Mouse (Mus musculus): ENCODE measurements around the gene Thra.

Thra gene

GRCm38 (mm10) chr11:98740393-98741050, at the start of gene Thra:
TSS of gene Thra (plus strand) at chr11:98740638.
- peak; percentile 59 for DNase-seq (ENCODE audit: low read depth, low spot score)

GRCm38 (mm10) chr11:98693201-98693600, 47.2 kb upstream of the Thra start:
- no peak for DNase-seq (ENCODE audit: low read depth, low spot score)

- DNase-seq (ENCODE audit: low read depth, low spot score) = no peak
These were observed 46.7 kb upstream of the Thra start for GRCm38 (mm10) chr11:98693746-98694145.

GRCm38 (mm10) chr11:98694301-98694700, 46.1 kb upstream of the Thra start:
- DNase-seq (ENCODE audit: low read depth, low spot score) = no peak

DNA sequence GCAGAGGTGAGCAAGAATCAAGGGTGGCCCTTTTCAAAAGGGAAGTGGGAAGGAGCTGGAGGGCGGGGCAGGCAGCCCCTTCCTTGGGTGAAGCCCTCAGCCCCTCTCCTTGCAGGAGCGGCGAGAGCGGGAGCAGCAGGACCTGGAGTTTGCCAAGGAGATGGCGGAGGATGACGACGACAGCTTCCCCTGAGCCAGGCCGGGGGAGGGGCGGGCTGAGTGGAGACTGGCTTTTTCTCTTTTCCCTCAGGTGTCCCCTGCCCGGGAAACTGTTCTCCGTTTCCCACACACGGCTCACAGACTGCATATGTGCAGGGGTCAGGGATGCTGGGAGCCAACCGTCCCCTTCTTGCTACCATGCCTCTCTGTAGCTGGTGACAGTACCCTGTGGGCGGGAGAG, 45.0 kb upstream of the Thra start:
- no peak for DNase-seq (ENCODE audit: low read depth, low spot score)

DNA sequence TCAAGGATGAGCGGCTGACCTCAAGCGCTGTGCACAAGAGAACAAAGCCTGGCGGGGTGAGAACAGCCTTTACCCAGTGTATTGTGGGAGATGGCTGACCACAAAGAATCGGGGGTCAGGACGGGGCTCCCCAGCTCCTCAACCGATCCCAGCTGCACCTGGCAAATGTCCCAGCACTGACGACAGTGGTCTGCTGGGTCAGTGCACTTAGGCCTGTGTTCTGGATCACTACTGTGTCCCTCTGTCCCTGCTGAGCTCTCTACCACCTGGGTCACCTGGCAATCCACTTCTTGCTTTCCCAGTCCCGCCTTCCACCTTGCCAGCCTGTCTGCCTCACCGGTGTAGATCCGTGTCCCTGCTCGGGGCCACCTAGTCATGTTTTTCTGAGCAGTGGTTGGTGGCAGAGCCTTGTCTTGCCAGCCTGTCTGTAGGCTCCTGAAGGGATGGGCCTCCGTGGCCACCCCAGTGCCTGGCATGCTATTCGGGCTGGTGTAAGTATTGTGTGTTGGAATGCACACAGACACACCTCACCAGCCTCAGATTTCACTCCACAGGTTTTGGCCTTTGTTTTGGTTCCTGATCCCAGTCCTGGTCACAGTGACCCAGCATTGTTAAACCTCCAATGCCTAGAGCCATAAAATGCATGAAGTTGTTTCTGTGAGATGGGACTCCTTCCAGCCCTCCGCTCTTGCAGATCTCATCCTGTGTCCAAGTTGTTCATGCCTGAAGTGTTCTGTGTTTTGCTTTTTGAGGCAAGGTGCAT, 43.8 kb upstream of the Thra start:
- DNase-seq (ENCODE audit: low read depth, low spot score) = no peak

DNA sequence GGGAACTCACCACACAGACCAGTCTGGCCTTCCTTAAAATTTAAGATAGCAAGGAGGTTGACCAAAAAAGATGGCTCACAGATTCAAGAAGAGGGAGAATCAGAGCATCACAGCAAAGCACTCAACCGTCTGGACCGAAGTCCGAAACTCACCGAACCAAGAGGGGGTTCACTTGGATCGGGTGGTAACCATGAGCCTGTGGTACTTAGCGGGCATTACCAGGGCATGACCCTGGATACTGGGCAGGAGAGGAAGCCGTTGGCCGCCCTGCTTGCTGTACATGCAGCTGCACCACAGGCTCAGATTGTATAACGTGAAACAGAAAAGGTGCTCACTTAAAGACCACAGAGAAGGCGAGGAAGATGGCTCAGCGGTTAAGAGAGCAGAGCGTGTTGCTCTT, 43.2 kb upstream of the Thra start:
- no peak for DNase-seq (ENCODE audit: low read depth, low spot score)

DNA sequence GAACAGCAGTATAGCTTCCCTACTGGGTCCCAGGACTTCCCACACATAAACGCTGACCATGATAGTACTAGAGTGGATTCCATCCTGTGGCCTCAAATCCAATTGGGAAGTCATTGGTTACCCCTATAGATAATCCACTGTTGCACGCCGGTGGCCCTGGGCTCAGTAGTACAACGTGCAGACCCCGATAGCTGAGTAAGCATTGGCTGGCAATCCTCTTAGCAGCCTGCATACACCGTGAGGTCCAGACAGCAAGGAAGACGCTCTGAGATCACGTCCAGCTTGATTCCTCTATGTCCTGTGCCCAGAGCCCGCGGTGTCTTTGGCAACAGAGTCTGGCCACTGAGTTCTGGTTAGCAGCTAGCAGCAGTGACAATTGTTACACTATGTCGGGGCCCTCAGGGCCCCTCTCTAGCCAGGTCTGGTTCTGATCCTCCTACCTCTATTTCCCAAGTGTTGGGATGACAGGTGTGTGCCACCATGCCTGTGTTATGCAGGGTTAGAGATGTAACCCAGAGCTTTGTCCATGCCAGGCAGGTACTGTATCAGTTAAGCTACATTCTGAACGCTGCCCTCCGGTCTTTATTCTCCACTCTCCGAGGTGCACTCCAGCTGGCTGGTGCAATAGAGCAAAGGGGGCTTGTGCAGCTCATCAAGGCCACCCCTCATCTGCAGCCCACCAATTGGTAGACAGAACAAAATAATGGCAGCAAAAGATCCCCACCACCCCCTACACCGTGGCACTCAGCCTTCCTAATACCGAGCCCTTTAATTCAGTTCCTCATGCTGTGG, 41.4 kb upstream of the Thra start:
- DNase-seq (ENCODE audit: low read depth, low spot score) = no peak

DNA sequence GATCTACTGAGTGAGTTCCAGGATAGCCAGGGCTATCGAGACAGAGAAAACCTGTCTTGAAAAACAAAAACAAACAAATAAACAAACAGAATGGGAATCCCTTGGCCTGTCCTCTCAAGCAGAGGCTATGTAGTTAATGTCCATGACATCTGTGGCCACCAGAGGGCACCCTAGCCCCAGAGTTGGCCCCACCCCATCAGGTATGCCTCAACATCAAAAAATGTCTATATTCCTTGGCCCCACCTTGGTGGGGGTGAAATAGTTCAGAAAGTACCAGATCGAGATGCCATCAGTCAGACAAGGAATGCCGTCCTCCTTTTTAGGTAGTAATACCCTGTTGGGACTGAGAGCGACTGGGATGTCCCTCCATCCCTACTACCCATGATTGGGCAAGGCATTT, 40.5 kb upstream of the Thra start:
- DNase-seq (ENCODE audit: low read depth, low spot score) = peak; percentile 77

- no peak for DNase-seq (ENCODE audit: low read depth, low spot score)
These were observed 39.2 kb upstream of the Thra start, which contains the start of gene Csf3 for GRCm38 (mm10) chr11:98701213-98701670. TSS of gene Csf3 (plus strand) at chr11:98701263.

- DNase-seq (ENCODE audit: low read depth, low spot score) = no peak
These were observed 38.1 kb upstream of the Thra start for GRCm38 (mm10) chr11:98702323-98702722.

GRCm38 (mm10) chr11:98705021-98705420, 35.4 kb upstream of the Thra start:
- no peak for DNase-seq (ENCODE audit: low read depth, low spot score)

GRCm38 (mm10) chr11:98707401-98708281, 32.8 kb upstream of the Thra start:
- DNase-seq (ENCODE audit: low read depth, low spot score) = no peak

- DNase-seq (ENCODE audit: low read depth, low spot score) = no peak
These were observed 32.0 kb upstream of the Thra start for GRCm38 (mm10) chr11:98708282-98708956.

GRCm38 (mm10) chr11:98709001-98709741, 31.3 kb upstream of the Thra start:
- DNase-seq (ENCODE audit: low read depth, low spot score) = peak; percentile 29

DNA sequence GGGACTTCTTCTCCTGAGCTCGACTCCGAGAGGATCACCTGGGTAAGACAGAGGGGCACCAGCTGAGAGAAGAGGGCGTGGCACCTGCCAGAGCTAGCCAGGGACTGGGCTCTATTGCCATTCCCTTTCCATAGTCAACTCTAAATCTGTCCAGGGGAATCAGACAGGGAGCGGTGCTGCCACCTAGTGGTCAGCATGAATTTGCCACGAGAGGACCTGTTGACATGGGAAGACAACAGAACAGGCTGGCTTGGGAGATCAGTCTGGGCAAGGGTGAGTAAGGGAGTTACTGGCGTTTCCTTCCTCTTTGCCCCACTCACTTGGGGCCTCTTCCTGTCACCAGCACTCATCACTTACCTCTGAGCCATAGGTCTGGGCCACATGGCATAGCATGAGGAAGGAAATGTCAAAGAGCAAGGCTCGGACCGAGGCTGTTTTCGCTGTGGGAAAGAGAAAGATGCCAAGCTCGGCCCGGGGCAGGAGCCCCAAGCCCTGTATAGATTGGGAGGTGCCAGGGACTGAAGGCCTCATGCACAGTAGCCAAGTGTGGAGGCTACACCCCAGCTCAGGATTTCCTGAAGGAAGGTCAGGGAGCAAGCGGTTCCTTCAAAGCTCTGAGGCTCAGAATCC, 29.9 kb upstream of the Thra start:
- DNase-seq (ENCODE audit: low read depth, low spot score) = peak; percentile 76

DNA sequence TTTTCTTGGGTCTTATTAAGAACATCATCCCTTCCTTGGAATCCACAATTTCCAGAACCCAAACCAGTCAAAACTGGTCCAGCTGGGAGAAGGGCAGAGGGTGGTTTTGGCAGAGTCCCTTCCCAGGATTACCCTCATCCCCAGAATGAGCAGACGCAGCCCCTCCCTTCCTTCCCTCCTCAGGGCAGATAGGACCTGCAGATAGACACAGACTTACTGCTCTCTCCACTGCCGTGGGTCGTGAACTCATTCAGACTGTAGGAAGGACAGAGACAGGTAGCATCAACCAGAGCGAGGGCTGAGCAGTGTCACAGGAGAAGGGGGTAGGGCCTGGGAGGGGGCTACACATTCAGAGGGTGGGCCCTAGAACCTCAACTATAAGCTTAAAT, 29.4 kb upstream of the Thra start:
- no peak for DNase-seq (ENCODE audit: low read depth, low spot score)

- peak; percentile 30 for DNase-seq (ENCODE audit: low read depth, low spot score)
These were observed 28.4 kb upstream of the Thra start for GRCm38 (mm10) chr11:98712009-98712408.

GRCm38 (mm10) chr11:98713703-98714102, 26.7 kb upstream of the Thra start:
- DNase-seq (ENCODE audit: low read depth, low spot score) = no peak

DNA sequence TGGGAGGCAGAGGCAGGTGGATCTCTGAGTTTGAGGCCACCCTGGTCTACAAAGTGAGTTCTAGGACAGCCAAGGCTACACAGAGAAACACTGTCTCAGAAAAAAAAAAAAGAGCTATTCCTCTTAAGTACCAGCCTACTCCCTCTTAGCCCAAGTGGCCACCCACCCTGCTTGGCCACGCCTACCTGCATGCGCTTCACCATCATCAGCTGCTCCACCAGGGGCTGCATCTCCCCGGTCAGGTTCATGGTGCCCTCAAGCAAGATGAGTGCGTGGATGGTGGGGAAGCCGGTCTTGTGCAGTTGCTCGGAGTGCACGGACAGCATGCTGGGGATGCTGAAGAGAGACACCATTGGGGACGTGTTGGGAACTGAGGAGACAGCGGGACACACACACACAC, 24.5 kb upstream of the Thra start:
- no peak for DNase-seq (ENCODE audit: low read depth, low spot score)
